Mouse (Mus musculus) embryonic fibroblast, embryonic 13.5 days (primary cell): ENCODE results near the gene Tmem254b.
"Not testable (repeated sequence)": the region's sequence is repeated elsewhere in the genome, so short reads cannot be mapped to it uniquely, and the experiment has no call there.

Experiments used
- CTCF ChIP-seq: IDR thresholded peaks from 2 replicates; pipeline ENCODE4 v1.5.1; 2011; ENCODE audit warnings: mild to moderate bottlenecking, control low read depth, low read length, moderate library complexity, borderline replicate concordance; ENCODE audit not compliant: insufficient read depth
- POLR2A ChIP-seq: IDR thresholded peaks from 2 replicates; pipeline ENCODE4 v1.6.1; 2011; ENCODE audit warnings: low read depth, mild to moderate bottlenecking, control low read depth, low read length, moderate library complexity

GRCm38 (mm10) chr14:26237183-26237582 is 30.3 kb upstream of the Tmem254b start:
- not testable (repeated sequence) for TF ChIP-seq POLR2A, CTCF
